Mouse (Mus musculus) thymus, adult 2 months (tissue): ENCODE measurements around the gene Casp9. TPM values are rescaled to one million over a fixed set of nuclear protein-coding genes. Genes with fewer than 3 reads are reported as not detected.

Experiments used
- DNase-seq: peaks from one replicate; pipeline ENCODE4 v3.0.0; 2021
- H3K27ac ChIP-seq: fragments of 200-500 bp; 2 replicates; pipeline ENCODE4 v1.5.1; 2012; ENCODE audit warnings: low read length, control low read depth; ENCODE audit not compliant: control insufficient read depth, insufficient read depth
- H3K27me3 ChIP-seq: fragments of 200-500 bp; 2 replicates; pipeline ENCODE4 v1.6.1; 2012; ENCODE audit warnings: mild to moderate bottlenecking, low read length, moderate library complexity, mixed read lengths; ENCODE audit not compliant: control insufficient read depth, insufficient read depth
- H3K36me3 ChIP-seq: fragments of 200-500 bp; 2 replicates; pipeline ENCODE4 v1.6.1; 2012; ENCODE audit warnings: mild to moderate bottlenecking, low read length, moderate library complexity; ENCODE audit not compliant: control insufficient read depth, insufficient read depth
- H3K4me1 ChIP-seq: fragments of 200-500 bp; replicated peaks from 2 replicates; pipeline ENCODE4 v1.6.1; 2012; ENCODE audit warnings: low read length; ENCODE audit not compliant: control insufficient read depth, insufficient read depth
- H3K4me3 ChIP-seq: fragments of 200-500 bp; 2 replicates; pipeline ENCODE4 v1.5.1; 2012; ENCODE audit warnings: mild to moderate bottlenecking, low read length, control low read depth, moderate library complexity; ENCODE audit not compliant: control insufficient read depth, insufficient read depth
- CTCF ChIP-seq: fragments of 200-500 bp; IDR thresholded peaks from 2 replicates; pipeline ENCODE4 v1.5.1; 2012; ENCODE audit warnings: mild to moderate bottlenecking, control low read depth, low read length, moderate library complexity, borderline replicate concordance; ENCODE audit not compliant: control insufficient read depth, poor library complexity, insufficient read depth; ENCODE audit errors: extremely low read depth
- POLR2A ChIP-seq: fragments of 200-500 bp; IDR thresholded peaks from 2 replicates; pipeline ENCODE4 v1.6.1; 2012; ENCODE audit warnings: mild to moderate bottlenecking, low read length, control low read depth, moderate library complexity; ENCODE audit not compliant: control insufficient read depth, poor library complexity, insufficient read depth; ENCODE audit errors: extremely low read depth
- WGBS: fragments of 180-500 bp; shearing (Covaris S2); methylation state at CpG from one replicate; pipeline ENCODE4 v1.1.7; 2018; 5-methylcytosine and 5-hydroxymethylcytosine counted together
- polyA plus RNA-seq: library from polyadenylated mRNA; depleted of rRNA; stranded (reverse); fragments of >200 nt; gene quantifications from 2 replicates; pipeline ENCODE4 v1.2.3, GENCODE M21; 2012

Casp9 gene
- polyA plus RNA-seq, 1 experiment, result 16.9 TPM

DNA sequence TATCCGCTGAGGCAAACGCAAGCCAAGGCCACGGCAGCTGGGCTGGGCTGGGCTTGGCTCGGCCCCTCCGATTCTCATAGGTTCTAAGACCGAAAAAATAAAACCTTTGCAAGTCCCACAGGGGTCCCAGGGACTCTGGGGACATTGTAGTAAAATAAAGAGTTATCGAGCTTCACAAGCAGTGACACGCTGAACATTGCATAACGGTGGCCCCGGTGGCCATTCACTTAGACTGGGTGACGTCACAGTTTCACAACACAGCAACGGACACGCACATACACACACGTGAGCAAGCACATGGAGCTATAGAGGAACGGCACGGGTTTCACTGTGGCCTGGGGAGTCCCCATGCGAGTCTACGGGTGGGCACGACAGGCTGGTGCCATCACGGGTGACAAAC lies 65.1 kb downstream of the Casp9 start:
- 0 out of 2 replicates have a peak, but pooled peaks cover 7% of the 10 kb centered on the region for H3K36me3 ChIP-seq
- WGBS, result 94% methylated on average over 20 of the region's 20 CpGs
- no peak for DNase-seq
- H3K27me3 ChIP-seq, result no peaks in the 10 kb centered on the region
- 0 out of 2 replicates have a peak, but pooled peaks cover 4% of the 10 kb centered on the region for H3K4me1 ChIP-seq
- H3K27ac ChIP-seq, result no peak overlapping the region
- H3K4me3 ChIP-seq, result no peak overlapping the region
- TF ChIP-seq CTCF, result no peak
- TF ChIP-seq POLR2A, result no peak

DNA sequence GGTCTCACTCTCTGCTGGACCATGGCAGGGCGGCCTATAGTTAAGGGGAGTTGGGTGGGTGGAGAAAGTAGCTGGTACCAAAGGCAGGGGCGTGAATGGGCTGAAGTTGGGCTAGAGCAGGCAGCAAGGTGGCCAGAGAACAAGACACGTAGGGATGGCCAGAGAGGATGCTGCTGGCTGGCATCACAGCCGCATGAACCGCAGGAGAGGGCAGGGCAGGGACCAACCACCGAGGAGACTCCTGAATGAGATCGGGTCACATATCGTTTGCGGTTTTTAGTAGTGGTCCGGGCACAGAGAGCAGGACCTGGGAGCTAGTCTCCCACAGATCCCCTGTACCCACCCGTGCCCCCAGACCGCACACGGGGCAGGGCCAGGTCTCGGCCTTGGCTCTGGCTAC lies 65.9 kb downstream of the Casp9 start:
- 0 out of 2 replicates have a peak, but pooled peaks cover 7% of the 10 kb centered on the region for H3K36me3 ChIP-seq
- no peak overlapping the region for H3K4me3 ChIP-seq
- 0 out of 2 replicates have a peak, but pooled peaks cover 4% of the 10 kb centered on the region for H3K4me1 ChIP-seq
- 97% methylated on average over 14 of the region's 14 CpGs for WGBS
- H3K27ac ChIP-seq, result no peak overlapping the region
- no peak for TF ChIP-seq POLR2A
- no peak for TF ChIP-seq CTCF
- no peak for DNase-seq
- H3K27me3 ChIP-seq, result no peaks in the 10 kb centered on the region

DNA sequence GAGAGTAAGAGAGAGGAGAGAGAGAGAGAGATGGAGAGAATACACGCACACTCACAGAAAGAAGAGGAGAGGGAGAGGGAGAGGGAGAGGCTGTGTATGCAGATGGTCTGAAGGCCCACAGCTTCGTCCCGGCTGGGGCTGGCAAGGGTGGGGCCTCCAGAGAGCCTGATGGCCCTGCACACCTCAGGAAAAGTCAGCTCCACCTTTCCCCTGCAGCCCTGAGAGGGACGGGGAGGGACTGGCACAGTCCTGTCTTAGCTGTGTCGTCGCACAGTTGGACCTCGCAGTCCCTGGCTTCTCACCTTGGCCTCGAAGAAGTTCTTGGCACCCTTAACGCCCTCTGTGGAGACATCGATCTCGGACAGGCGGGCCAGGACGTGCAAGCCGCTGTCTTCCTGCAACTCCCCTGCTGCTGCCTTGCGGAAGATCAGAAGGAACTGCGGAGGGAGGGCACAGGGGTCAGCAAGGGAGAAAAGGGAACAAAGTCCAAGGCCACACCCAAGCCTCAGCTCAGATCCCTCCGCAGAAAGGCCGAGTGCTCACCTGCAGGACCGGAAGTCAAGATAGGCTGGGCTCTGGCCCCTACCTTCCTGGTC lies 66.9 kb downstream of the Casp9 start:
- DNase-seq, result no peak
- Histone ChIP-seq H3K36me3 (0 out of 2 replicates have a peak, but pooled peaks cover 7% of the 10 kb centered on the region), H3K4me1 (0 out of 2 replicates have a peak, but pooled peaks cover 4% of the 10 kb centered on the region), H3K27ac (no peak overlapping the region), H3K27me3 (no peaks in the 10 kb centered on the region), H3K4me3 (no peak overlapping the region)
- TF ChIP-seq CTCF (no peak), POLR2A (no peak)
- 94% methylated on average over 19 of the region's 19 CpGs for whole genome bisulfite sequencing

DNA sequence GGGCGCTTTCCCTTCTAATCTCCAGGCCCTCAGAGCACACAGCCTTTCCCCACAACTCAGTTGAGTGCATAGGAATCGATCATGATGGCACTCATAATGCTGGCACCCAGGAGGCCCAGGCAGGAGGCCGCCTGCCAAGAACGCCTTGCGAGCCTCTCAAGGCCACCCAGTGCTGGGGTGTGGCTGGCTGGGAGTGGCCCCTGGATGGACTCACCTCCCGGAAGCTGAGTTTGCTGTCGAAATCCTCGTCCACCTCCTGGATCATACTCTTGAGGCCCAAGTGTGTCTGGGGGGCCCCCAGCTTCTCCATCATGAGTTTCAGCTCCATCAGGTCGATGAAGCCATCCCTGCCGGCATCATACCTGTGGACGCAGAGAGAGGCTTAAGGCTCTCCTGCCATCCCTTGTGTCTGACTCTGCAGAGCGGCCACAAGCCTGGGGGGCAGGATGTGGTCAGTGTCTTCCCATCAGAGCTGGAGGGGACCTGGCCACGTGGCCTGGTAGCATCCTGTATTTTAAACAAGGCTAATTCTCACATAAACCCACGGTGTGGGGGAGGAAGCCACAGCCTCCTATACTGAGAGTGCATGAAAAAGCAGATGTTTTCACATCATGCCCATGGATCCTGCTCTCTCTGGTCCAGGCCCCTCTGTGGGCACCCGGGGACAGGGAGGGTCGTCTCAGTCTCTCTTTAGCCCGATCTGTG lies 68.3 kb downstream of the Casp9 start:
- no peak for DNase-seq
- Histone ChIP-seq H3K4me3 (no peak overlapping the region), H3K4me1 (0 out of 2 replicates have a peak, but pooled peaks cover 4% of the 10 kb centered on the region), H3K36me3 (0 out of 2 replicates have a peak, but pooled peaks cover 7% of the 10 kb centered on the region), H3K27me3 (no peaks in the 10 kb centered on the region), H3K27ac (no peak overlapping the region)
- TF ChIP-seq CTCF (no peak), POLR2A (no peak)
- 47% methylated on average over 17 of the region's 17 CpGs for WGBS

DNA sequence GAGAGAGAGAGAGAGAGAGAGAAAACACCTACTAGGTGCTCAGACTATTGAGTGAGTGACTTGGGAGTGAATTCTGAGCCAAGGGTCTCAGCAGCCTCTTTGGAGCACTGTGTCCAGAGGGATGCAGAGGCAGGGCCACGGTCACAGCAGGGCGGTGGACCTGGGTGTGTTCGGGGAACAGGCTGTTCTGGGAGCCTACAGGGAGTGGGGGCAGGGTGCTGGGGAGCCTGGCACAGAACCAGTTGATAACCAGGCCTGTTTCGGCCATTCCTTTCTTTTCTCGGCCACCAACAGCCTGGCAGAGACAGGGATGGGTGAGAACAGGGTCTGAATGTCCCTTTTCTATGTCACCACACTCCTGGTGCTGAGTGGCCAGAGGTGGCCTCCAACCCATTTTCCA lies 69.5 kb downstream of the Casp9 start:
- 92% methylated on average over 5 of the region's 5 CpGs for WGBS
- no peak for DNase-seq
- H3K4me1 ChIP-seq, result 0 out of 2 replicates have a peak, but pooled peaks cover 4% of the 10 kb centered on the region
- H3K4me3 ChIP-seq, result no peak overlapping the region
- H3K27ac ChIP-seq, result no peak overlapping the region
- H3K36me3 ChIP-seq, result 0 out of 2 replicates have a peak, but pooled peaks cover 7% of the 10 kb centered on the region
- no peaks in the 10 kb centered on the region for H3K27me3 ChIP-seq
- TF ChIP-seq POLR2A (no peak), CTCF (no peak)

DNA sequence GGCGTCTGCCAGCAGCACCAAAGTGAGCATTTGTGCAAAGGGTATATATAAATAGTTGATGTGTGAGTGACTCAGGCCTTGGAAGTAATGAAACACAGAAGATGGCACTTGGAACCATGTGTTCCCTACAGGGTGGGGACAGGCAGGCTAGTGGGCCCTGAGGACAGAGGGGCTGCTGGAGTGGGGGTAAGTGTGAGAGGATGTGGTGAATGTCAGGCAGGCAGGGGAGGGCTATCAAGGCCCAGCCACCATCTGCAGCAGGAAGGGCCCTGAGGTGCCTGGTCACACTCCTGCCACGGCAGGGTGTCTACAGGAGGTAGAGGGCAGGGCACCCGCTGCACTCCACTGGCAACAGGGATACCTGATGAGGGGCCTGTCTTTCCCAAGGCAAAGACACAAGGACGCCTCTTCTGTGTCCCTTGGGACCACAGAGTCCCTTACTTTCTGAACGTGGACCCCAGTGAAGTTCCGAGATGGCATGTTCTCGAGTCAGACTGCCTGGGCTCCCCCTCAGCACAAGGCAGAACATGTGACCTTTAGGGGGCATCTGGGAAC lies 70.4 kb downstream of the Casp9 start:
- no peak for DNase-seq
- Histone ChIP-seq H3K4me1 (0 out of 2 replicates have a peak, but pooled peaks cover 4% of the 10 kb centered on the region), H3K27me3 (no peaks in the 10 kb centered on the region), H3K36me3 (0 out of 2 replicates have a peak, but pooled peaks cover 7% of the 10 kb centered on the region), H3K4me3 (no peak overlapping the region), H3K27ac (no peak overlapping the region)
- WGBS, result 76% methylated on average over 7 of the region's 7 CpGs
- TF ChIP-seq CTCF, result no peak
- TF ChIP-seq POLR2A, result no peak
